Mouse (Mus musculus) thymus, adult 18-20 months (tissue): ENCODE data around the gene Gm20683.
"Not testable (repeated sequence)": the region's sequence is repeated elsewhere in the genome, so short reads cannot be mapped to it uniquely, and the experiment has no call there.

Source experiments
- DNase-seq, 2 experiments: peaks; one replicate each; pipeline ENCODE4 v3.0.0; 2022; ENCODE audit warnings: mixed read lengths in 2 of 2

The Gm20683 gene

GRCm38 (mm10) chr17:25873405-25874147, 32.0 kb upstream of the Gm20683 start:
- no peak for DNase-seq

DNA sequence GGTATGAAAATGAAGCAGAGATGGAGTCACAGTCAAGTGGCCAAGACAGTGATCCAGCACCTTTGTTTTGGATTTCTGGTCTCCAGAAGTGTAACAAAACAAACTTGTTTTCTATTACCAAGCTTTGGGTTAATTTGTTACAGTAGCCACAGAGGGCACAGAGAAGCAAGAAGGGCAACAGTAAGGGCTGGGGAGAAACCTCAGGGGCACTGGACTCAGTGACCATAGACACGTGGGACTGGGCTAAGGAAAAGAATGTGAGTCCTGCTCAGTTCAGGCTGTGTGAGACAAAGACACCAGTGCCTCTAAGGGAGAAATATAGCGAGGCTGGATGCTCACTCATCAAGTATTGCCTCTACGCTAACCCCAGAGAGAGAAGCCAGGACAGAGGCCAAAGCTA, 31.1 kb upstream of the Gm20683 start:
- no peak for DNase-seq

GRCm38 (mm10) chr17:25871566-25871965, 30.0 kb upstream of the Gm20683 start:
- not testable (repeated sequence) for DNase-seq

- DNase-seq: no peak
These were observed 28.4 kb upstream of the Gm20683 start for GRCm38 (mm10) chr17:25869954-25870353.

DNA sequence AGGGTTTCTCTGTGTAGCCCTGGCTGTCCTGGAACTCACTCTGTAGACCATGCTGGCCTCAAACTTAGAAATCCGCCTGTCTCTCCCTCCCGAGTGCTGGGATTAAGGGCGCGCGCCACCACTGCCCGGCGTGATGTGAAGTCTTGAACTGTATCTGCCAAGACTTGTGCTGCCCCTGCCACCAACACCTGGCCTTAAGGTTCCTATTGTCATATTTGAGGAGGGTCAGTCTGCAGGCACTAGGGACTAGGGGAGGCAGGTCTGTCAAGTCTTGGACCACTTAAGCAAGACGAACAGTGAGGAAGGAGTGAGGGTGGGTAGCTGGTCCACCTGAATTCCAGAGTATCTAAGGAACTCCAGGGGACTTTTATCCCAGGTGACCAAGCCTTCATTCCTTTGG, 27.9 kb upstream of the Gm20683 start:
- no peak for DNase-seq

- peak; percentile 63 to 66 for DNase-seq
These were observed 27.1 kb upstream of the Gm20683 start, which contains the start of gene Mcrip2 for GRCm38 (mm10) chr17:25868601-25869191. Gene Mcrip2, minus strand, starts transcription at chr17:25868764.

DNA sequence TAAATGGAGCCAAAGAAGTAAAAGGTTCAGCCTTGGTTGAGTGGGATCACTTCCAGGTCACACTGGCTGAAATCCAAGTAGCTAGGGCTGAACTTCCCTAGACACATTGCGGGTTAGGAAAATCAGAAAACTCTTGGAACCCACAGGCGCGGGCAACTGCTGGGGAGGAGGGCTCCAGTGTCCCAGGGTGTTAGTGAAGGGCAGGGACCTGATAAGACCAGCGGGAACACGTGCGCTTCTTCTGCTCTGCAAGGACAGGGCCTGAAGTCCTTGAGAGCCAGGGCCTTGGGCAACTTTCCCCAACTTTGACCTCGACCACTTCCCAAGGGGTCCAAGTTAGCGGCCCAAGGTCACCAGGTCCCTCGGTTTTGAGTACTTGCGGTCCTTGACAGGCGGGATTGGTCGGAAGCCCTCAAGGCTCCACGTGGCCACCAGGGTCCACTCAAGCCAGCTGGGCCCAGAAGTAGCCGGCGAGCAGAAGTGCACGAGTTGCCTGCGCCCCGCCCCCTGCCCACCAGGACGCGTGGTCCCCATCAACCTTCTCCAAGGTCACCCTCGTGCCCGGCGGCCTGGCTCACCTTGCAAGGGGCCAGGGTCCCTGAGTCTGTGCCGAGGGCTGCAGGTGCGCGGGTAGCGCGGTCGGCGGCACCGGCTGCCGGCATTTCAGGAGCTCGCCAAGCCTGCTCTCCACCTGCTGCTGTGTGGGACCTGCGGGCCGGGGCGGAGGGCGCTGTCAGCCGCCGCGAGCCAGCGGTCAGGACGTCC, 26.5 kb upstream of the Gm20683 start:
- DNase-seq: peak in 1 of 2 experiments; percentile 40

DNA sequence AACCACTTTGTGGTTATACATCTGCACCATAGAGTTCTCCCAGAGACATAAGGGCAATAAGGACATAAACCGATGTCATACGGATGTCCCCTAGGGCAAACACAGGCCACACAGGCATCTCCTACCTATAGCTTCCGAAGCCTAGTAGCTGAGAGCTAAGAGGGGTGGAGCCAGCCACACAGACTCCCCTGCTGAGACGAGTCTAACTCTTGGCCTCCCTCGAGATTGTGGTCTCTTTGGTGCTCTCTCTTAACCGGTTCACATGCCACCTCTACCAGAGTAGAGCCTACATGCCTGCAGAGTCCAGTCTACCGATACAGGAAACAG, 25.9 kb upstream of the Gm20683 start:
- no peak for DNase-seq

DNA sequence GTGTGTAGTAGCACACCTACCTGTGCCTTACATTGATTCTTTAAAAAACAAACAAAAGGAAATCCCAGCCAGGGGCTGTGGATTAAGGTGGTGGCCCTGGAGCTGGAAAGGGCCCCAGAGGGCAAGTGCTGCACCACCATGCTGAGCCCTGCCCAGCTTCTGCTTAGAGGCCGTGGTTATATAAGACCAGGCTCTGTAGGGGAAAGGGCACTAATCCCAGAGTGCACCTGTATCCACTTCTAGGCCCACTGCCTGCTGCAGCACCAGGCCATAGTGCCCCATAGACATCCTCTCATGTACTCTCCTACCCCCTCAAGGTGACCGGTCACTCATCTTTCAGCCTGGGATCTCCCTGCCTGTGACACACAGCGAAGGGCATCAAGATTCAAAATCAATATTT, 24.6 kb upstream of the Gm20683 start:
- DNase-seq: no peak

DNA sequence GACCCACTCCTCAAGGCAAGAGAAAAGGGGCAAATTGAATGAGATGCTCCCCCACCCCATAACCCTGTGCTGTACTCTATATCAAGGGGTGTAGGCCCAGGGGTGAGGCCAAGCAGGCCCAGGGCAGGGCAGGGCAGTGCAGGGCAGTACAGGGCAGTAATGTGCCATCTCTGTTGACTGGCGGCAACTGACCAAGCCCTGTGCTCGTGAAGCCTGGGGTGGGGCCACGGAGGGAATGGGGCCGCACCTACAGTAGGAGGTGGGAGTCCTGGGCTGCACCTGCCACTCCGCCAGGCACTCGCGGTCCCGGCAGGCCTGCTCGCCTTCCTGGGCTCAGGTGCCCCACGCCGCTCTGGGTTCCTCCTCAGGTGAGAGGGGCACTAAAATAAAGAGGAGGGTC, 23.7 kb upstream of the Gm20683 start:
- DNase-seq: no peak

- no peak for DNase-seq
These were observed 22.7 kb upstream of the Gm20683 start for GRCm38 (mm10) chr17:25864311-25864710.

DNA sequence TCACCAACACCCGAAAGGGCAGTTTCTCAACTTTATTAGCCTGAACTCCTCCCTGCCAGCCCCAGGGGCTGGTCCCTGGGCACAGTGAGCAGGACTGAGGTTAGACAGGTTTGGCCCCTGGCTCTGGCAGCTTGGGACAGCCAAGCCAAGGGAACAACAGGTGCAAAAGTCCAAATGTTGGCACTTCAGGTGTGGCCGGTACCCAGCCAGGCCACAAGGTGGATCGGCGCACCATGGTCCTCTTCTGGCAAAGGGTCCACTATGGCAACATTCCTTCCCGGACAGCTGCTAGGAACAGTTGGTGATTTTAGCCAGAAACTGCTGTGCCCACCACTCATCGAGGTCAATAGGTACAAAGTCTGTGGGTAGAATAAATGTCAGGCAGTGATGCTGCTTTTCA, 22.1 kb upstream of the Gm20683 start:
- DNase-seq: no peak

DNA sequence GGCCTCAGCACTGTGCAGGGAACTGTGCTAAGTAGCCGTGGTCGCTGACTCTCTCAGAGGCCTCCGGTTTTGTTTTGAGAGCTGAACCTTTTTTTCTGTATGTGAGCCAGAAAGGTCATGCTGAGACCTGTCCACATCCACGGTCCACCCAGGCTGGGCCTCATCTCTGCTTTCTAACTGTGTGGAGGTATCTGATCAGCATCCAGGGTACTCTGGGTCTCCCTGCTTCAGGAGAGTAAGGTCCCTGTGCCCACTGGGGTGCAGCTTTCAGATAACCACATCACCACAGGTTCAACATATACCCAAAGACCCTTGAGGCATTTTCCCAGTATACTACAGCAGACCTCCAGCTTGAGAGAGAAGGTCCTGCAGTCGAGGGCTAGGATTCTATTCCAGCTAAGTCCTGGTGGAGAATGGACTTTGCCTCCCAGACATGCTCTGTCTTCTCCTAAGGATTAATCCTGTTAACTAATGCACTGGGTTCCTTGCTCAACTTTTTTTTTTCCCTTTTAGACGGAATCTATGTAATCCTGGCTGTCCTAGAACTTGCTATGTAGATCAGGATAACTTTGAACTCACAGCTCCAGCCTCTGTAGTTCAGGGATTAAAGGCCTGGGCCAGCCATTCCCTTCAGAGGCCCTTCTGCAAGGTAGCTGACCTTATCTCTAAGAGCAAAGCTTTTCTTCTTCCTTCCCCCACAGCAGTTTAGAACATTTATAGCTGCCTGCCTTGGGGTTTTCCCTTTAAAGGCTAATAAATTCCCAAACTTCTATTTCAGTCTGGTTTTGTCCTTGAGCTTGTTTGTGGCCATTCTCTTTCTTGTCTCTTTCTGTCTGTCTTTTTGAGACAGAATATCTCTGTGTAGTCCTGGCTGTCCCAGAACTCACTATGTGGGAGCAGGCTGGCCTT, 20.4 kb upstream of the Gm20683 start:
- no peak for DNase-seq

DNA sequence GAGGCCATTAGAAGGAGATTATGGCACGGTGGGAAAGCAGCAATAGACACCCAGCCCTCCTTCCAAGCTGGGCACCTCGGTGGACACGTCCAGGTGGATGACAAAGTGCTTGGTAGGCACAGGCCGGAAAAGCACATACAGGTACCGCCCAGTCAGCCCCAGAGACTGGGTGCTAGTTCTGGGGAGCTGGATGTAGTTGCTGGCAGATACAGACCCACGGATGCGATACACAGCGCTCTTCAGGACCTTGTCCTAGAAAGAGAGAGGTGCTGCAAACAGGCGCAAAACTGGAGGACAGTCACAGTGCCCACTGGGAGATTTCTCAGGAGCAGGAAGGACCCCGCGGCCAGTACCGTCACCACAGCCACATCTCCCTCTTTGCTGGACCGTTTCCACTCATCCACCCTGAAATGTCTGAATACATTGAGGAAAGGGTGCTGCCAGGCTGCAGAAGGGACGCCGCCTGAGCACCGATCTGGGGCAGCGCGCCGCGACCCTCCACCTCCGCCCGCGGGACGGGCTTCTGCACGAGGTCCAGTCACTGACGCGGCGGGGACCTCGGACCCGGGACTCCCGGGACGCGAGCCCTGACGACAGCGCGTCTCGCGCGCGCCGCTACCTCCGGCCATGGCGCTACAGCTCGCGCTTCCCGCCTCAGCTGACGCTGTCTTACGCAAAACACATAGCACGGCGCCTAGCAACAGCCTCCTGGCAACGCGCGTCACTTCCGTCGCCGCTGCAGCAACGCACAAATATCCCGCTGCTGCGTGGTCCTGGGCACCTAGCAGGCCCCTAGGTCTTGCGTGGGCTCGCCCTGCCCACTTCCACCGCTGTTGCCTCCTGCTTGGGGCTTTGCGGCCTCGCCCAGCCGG, 19.5 kb upstream of the Gm20683 start, which contains the start of gene Wdr90:
Wdr90 (minus strand) TSS at position 670 of the 872 bp plus-strand sequence.
- DNase-seq: peak; percentile 84 to 89

GRCm38 (mm10) chr17:25860229-25860628, 18.7 kb upstream of the Gm20683 start:
- DNase-seq: no peak

DNA sequence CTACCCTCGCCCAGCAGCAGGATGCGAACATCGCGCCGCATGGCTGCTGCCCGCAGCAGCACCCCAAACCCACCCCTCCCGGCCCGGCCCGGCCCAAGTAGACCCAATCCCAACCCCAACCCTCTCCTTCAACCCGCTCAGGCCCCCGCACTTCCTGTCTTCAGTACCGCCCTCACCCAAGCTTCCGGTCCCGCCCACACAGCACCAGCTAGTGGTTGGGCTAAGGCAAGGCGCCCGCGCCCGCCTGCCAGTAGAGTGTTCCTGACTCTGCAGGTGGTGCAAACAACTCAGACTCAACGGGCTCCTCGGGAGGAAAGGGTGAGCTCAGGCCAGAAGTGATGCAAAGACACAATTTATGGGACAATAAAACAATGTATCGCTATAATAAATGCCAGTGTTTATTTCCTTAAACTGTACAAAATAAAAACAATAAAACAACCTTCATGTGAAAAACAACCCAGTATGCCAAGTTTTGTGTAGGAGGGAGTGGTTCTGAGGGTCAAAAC, 2.9 kb upstream of the Gm20683 start, which contains the start of gene Rhot2:
Rhot2 (minus strand) TSS at position 456 of the 506 bp plus-strand sequence.
- DNase-seq: peak; percentile 95 to 97

DNA sequence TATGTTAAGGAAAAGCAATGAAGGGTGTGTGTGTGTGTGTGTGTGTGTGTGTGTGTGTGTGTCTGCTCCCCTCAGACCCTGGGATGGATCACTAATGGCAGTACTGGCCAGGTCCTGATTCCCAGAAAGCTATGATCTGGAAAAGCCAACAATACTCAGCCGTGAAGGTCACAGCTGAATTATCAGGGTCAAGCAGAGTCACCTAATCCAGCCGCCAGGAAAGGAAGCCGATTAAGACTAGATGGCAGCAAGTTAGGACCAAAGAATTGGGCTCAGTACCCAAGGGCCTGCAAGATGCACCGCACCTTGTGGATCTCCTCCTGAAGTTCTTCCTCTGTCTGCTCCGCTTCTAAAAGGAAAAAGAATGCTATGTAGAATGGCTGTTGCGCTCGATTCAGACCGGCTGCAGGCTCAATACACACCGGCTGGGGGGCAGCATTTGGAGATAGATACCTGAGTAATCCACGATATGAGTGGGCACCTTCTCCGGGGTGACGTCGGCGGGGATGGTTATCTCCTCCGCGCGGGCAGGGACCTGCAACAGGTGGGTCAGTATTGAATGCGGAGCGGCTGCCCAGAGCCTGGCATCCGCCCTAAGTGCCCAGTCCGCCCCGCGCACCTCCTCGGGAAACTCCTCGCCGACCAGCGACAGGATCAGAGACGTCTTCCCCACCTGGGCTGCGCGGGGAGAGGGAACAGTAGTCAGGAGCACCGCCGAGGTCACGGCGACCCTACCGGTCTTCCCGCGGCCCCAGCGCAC, 2.3 kb upstream of the Gm20683 start:
- DNase-seq: no peak

- DNase-seq: no peak
These were observed 1.6 kb upstream of the Gm20683 start for GRCm38 (mm10) chr17:25843122-25843521.

GRCm38 (mm10) chr17:25842509-25842908, 946 bp upstream of the Gm20683 start:
- no peak for DNase-seq

GRCm38 (mm10) chr17:25840519-25840918, 1.0 kb downstream of the Gm20683 start:
- DNase-seq: no peak
